Mouse (Mus musculus): ENCODE data around the gene Gm20388.

The Gm20388 gene

DNA sequence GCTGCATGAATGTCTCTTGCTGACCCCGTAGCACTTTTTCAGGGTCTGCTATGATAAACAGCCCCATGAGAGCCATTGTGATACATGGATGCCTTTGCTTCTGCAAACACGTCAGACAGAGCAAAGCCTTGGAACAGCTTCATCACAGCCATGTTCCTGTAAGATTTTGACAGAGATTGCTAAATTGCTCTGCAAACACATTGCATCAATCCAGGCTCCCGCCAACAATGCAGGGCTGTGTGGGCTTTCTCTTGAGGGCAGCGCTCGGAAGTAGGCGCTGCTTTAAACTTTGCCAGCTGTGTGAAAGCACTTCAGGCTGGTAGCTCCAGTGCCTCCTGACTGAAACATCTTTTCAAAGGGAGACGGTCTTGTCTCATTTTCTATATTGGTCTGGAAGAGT, 4289.8 kb downstream of the Gm20388 start:
- peak; percentile 57 for DNase-seq

DNA sequence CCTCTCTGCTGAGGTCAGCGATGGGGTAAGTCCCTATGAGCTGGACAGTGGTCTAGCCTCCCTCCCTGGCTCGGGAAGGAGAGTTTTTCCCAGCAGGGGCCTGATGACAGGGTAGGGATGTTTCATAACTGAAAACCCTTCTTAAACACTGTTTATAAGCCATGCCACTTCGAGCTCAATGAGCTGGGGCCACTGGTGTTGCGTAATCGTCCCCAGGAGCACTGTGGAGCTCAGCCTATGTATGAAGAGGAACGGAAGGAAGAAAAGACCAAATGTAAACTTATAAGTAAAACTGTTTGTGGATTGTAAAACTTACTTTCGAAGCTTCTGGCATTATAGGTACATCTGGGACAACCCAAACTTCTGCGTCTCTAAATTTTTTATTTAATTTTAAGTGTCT, 4291.1 kb downstream of the Gm20388 start:
- peak; percentile 35 for DNase-seq

DNA sequence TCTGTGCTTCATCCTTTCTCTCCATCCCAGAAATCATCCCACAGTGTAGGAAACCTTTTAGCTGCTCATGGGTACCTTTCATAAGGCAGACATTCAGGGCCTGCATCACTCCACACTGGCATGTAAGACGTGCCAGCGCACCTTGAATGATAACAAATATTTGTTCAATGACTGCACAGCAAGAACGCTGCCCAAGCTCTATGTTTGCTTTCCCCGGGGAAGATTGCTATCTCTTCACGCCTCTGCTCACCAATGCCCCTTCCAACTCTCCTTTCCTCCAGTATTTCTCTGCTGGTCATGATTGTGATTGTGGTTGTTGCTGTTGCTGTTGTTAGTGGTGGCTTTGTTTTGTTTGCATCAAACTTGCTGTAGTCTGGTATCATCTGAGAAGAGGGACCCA, 4292.3 kb downstream of the Gm20388 start:
- DNase-seq: no peak

DNA sequence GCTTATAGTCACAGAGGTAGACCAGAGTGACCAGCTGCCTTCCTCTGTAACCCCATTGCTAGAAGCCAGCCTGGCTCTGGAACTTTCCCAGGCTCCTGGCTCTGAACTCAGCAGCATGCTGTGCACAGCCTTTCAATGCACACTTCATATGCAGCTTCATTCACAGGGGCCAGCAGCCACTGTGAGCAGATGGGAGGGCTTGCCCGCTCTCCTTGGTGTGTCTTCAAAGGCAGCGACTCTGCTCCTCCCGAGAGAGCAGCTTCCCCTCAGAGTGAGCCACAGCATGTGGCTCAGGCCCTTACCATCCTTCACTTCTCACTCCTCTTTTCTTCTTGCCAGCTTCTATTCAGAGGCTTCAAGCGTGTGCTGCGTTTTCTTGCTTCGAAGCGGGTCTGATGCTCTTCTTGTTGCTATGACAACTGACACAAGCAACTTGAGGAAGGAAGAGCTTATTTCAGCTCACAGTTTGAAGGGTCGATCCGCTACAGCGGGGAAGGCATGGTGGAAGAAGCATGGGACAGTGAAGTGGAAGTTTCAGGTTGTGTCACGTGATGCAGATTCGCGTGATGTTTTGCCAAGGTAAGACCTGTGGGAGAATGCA, 4293.5 kb downstream of the Gm20388 start:
- no peak for DNase-seq

DNA sequence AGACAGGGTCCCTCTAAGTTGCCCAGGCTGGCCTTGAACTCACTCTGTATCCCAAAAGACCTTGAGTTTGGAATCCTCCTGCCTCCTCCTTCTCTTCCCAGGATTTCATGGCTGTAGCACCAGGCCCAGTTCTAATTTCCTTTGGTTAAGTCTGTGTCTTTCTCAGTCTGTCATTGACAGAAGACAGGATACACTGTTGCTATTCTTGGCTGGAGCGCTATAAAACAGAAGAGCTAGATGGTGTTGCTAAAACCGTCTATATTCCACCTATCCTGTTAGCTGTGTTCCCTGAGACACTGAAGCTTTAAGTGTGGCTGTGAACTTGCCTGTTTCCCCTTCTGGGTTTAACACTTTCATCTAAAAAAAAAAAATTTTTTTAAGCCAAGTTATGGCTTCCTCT, 4301.5 kb downstream of the Gm20388 start:
- DNase-seq: no peak

DNA sequence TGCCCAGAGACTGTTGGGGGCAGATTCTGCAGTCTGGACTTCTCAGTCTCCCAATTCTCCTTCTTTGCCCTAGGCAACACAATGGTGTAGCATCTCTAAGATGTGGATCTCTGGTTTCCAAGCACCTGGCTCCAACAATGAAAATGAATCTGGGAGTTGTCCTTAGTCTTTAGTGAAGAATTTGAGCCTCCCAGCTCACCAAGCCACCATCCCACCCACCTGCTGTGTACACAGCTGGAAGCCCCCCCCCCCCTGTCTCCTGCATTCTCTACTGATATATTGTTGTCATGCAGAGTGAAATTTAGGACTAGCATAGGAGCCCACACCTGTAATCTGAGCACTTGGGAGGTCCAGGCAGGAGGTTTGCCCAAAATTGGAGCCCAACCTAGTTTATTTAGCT, 4306.3 kb downstream of the Gm20388 start:
- no peak for DNase-seq

DNA sequence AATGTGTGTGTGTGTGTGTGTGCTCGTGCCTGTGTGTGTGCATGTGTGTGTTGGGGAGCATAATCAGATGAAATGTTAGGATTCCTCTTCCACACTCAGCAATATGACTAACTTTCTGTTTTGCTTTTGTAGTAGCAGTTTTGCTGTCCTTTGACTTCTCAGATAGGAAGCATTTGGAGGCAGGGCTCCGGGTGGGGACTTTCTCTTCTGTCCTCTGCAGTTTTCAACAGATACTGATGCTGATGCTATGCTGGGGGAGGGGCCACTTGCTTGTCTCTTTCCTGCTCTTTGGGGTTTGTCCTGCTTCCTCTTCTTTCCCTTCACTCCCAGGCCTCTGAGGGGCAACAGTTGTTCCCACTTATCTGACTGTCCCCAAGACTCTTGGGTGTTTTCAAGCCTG, 4319.2 kb downstream of the Gm20388 start:
- no peak for DNase-seq

DNA sequence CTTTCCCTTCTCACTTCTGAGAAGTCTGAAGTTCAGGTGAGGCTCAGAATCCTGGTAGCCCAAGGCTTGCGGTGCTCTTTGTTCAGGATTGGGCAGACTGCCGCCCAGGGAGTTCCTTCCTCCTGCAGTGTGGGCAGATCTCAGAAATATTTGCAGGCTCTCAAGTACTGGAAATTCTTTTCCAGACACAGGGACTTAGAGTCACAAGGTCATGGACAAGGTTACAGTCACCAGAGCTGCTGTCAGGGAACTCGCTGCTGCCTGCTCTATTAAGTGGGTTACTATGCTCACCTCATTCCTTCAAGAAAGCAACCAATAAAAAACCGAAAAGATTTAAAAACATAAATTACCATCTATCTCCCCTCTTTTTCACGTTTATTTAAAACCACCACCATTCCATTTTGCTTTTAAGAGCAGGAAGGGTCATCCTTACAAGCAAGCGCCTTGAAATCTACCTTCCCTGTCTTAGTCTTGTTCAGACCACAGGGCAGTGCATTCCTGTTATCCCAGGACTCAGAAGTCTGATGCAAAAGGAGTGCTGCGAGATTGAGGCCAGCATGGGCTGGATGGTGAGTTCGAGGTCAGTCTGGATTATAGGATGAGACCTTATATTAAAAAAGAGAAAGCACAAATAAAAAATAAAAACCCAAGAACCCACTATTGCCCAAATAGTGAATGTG, 4320.0 kb downstream of the Gm20388 start:
- no peak for DNase-seq

DNA sequence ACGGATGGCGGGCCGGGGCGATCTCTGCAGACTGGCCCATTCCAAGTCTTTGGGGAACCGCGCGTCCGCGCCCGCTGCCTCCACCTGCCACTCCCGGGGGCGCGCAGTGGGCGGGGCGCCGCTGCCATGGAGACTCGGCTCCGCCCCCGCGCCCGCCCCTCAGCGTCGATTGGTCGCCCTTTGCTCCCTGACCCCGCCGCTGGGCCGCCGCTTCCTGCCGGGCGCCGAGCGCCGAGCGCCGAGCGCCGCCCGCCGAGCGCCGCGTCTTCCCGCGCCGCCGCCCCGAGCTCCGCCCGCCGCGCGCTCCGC, 4320.5 kb downstream of the Gm20388 start, which contains the start of gene Galnt2:
Gene Galnt2 (plus strand): TSS at position 216 of the 309 bp plus-strand sequence.
- peak; percentile 90 for DNase-seq

DNA sequence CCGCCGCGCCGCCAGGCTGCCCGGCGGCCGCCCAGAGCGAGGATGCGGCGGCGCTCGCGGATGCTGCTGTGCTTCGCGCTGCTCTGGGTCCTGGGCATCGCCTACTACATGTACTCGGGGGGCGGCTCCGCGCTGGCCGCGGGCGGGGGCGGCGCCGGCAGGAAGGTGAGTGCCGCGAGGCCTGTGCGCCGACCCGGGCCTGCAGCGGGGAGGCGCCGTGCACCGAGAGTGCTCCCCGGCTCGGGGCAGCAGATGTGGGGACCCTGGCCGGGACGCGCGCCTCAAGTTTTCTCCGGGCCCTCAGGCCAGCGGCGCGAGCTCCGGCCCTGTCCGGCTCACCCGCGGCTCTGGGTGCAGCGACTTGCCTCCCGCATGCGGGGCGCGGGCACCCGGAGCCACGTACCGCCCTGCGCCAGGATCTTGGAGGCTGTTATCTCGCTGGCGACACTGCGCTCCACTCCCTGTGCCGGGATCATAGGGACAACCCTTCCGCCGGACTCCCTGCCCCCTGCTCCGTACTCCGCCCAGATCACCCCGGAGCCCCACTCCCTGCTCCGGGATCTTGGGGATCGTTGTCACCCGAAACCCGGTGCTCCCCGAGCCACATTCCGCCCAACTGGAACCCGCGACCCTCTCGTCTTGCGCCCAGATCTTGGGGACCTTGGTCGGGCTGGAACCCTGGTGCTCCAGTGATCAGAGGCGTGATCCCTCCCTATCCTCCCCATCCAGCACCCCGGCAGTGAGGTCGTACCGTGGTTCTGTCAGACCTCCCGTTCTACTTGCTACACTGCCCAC, 4321.0 kb downstream of the Gm20388 start:
- DNase-seq: peak; percentile 73

DNA sequence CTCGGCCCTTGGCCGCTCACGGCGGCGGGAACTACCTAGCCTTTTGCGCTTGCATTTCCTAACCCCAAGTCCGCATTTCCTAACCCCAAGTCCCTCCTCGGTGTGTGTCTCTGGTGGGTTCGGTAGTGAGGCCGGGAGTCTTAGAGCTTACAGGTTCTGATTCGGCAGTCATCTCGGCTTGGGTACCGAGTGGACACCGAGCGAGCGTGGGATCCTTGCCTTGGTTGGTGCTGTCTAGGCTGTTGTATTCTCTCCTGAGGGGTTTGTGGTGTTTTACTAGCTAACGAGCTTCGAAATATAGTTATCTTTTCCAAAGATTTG, 4321.6 kb downstream of the Gm20388 start:
- no peak for DNase-seq

DNA sequence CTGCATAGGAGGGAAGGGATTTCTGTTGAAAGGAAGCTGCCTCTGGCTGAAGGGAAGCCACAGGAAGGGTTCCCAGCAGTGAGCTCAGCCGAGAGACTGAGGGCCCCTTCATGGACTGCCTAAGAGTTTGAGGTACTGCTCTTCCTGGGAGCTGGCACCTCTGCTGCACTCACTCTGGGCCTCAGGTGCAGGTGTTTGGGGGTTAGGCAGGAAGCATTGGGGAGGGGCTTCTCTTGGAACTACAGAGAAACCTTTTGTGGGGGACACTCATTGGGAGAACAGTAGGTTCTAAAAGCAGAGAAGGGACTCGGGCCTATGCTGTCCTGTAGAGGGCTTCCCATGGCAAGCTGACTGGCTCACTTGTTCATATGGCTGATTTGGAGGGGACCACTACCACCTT, 4323.9 kb downstream of the Gm20388 start:
- no peak for DNase-seq

DNA sequence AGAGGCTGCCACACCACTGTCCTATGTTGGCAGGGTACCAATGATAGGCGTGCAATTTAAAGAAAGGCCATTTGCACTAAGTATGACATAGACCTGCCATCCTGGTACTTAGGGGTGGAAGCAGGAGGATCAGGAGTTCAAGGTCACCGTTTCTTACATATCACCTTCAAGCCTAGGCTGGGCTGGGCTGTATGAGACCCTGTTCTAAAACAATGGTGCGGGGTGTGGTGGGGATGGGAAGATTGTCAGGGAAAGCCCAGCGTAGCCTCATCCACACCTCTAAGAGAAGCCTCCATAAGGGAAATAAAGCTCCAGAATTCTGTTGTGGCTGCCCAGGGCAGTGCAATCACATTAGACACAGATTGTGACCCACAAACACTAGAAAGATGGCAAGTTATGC, 4324.9 kb downstream of the Gm20388 start:
- no peak for DNase-seq

DNA sequence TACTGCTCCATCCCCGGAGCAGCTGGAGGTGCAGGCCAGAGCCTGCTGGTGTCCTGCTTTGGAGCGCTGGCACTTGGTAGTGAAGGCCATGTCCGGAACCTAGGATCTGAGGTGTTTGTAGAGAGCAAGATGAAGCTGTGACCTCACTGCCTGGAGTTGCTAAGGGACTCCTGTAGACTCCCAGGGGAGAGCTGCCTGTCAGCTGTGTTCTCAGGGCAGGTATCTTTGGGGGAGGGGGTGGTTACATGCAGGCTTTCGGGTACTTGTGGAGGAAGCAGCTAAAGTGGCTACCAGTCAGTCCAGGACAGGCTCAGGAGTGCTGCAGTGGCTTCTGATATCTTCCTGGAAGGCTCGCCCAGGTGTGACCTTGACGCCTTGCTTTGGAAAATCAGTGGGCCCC, 4328.7 kb downstream of the Gm20388 start:
- DNase-seq: no peak

DNA sequence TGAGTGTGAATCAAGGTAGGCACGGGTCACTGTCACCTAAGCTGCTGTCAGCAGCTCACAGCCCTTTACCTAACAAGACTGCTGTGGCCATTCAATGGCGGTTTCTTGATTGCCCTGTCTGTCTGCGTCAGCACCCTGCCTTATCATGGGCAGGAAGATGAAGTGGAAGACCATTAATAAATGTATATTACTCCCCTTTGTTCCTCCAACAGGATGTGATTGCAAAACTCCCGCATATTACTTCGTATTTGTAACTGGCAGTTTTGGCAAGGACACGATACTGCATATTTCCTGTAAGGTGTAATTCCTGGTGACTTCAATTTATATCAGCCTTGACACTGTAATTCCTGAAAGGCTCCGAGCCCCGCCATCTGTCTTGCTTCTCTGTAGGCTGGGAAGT, 4330.3 kb downstream of the Gm20388 start:
- DNase-seq: no peak

DNA sequence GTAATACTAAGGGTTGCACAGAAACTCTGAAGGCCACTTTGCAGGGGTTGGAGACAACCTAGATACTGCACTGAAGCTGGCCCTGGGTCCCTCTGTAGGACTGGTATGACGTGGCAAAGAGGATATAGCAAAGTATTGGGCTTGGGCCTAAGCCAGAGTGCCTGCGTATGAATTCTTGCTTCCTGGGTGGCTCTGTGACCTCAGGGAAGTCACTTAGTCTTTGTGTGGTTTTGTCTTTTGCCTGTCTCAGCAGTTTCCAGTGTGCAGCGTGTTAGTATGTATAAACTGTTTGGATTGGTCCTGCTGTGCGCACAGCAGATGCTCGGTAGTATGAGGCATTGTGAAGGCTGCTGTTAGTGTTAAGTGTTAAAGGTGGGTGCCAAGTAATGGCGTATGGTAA, 4331.6 kb downstream of the Gm20388 start:
- peak; percentile 48 for DNase-seq

DNA sequence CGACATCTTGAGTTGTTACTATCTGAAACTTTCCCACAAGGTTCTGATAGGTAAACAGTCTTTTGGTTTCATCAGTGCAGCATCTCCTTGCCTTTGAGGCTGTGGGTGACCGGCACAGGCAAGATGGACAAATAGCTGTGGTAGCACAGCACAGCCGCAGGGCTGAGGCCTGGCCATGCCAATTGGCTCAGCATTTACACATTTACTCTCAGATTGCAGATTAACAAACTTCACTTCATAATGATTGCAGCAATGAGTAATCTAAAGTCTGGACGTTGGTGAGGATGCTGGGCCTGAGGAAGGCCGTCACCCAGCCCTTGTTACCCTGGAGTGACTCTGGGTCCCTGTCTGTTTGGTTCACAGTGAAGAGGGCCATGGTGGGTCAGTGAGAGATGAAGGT, 4332.3 kb downstream of the Gm20388 start:
- DNase-seq: no peak

DNA sequence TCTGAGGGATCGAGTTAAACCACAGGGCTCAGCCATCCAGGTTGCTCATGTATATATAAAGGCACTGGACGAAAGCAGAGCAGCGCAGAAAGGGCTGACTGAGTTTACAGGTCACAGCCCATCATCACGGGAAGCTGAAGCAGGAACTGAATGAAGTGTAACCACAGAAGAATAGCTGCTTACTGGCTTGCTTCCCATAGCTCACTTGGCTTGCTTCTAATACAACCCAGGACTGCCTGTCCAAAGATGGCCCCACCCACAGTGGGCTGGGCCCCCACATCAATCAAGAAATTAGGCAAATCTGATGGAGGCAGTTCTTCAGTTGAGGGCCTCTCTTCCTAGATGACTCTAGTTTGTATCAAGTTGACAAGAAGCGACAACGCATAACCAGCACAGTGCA, 4336.9 kb downstream of the Gm20388 start:
- peak; percentile 71 for DNase-seq

DNA sequence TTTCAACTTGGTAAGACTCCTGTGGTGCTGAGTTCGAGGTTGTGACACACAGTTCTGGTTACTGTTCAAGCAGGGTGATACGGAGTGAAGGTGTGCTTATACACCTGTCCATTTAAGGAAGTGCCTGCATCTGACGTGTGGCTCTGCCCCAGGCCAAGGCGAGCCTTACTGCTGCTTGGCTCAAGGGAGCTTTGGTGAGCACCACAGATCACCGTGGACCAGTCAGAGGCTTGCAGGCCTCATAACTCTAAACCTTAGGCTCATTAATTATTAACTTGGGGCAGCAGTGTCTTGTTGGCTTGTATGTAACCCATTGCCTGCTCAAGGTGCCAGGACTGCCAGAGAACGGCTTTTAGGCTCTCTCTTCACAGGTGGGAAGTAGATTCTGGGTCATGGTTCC, 4338.0 kb downstream of the Gm20388 start:
- no peak for DNase-seq

DNA sequence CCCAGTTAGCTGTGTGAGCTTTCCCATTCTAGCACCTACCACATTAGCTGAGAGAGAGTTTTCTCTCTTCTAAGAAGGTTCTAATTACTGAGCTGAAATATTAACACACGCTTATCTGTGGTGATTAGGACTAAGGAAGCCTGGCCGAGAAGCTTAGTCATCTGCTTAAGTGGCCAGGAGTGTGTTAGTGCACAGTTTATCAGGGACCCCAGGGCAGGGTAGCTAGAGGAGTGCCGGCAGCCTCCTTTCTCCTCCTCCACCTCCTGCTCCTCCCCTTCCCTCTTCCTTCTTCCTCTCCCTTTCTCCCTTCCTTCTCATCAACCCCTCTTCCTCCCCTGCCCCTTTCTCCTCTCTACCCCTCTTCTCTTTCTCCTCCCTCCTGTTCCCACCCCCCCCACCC, 4339.6 kb downstream of the Gm20388 start:
- DNase-seq: no peak

DNA sequence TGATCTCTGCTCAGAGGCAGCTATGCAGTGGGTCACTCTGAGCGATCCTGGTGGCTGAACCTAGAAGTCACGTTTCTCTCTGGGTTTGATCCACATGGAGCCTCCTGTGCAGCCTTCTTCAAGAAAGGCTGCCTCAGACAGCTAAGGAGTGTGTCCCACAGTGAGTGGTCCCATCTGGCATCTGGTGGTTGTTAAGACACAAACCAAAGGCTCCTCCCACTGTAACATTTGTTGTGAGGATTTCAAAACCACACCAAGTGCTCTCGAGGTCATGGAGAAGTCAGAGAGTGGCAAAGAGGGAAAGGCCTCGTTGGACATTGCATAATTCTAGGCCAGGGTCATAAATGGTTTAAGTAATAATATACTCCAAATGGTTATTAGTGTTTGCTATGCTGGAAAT, 4340.1 kb downstream of the Gm20388 start:
- DNase-seq: peak; percentile 81

DNA sequence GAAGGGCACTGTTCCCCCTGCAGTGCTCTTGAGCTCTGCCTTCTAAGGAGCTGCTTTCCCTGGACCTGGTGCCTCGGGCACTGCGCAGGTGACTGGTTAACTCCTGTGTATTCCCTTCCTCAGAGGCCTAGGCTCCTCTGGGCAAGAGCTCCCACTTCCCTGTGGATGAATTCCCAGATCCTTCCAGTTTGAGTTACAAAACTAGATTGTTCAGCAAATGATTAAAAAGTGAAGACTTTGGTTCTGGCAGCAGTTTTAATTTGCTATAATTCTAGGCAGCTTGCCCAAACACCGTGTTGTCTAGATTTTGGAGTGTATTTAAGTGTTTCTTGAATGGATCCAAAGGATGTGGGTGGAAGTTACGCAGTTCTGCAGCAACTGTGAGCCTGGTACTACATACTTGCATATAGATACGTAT, 4341.9 kb downstream of the Gm20388 start:
- DNase-seq: peak; percentile 65

DNA sequence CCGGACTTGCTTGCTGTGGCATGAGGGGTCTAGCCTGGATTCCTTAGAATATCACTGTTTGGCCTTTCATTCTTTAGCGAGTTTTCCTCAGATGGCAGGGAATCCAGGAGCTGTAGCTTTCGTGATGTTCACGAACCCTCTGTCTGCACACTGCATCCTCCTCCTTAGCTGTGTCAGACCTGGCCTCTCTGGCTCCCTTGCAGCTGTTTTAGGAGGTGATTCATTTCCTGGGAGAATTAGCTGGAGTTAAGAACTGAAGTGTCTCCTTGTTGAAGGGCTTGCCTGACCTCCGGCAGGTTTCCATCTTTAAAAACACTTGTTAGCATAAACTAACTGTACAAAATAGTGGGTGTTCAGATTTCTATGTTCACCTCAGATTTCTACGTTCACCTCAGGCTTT, 4343.3 kb downstream of the Gm20388 start:
- DNase-seq: no peak

DNA sequence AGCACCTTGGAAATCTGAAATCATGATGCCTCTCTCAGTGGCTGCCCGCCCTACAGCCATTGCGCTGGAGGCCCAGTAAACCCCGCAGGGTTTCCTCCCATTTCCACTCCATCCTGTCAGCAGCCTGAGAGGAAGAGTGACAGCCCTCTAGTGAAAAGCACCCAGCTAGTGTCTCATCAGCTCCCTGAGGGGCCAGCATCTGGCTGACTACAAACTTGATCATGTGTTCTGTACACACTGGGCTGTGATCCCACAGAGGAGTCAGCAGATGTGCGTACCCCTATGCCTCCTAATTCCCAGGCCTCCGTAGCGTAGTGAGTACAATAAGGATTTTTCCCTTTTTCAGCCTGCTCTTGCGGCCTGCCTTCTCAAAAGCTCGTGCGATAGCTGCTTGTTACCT, 4346.2 kb downstream of the Gm20388 start:
- peak; percentile 29 for DNase-seq

DNA sequence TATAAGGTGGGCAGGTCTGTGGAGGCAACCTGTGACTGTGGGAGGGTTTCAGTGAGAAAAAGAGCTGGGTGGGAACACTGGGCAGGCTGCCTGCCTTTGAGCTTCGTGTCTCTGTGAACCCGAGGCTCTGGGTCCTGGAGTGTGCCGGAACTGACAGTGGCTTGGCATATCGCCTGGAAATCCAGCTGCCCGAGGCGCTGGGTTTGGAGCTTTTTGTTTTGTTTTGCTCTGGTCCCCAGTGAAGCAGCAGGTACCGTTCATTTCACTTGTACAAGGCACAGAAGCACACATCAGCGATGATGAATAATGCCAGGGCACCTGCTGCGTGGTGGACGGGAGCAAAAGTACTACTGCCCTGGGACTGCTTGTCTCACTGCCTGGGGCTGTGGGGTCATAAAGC, 4346.7 kb downstream of the Gm20388 start:
- DNase-seq: peak; percentile 91
